Mouse (Mus musculus): ENCODE measurements at regions not wholly inside any gene's neighbourhood (a gene's known extent, or its start where the extent isn't known, plus 50 kb on each side); places are given as distances from the start of the nearest gene placed in this dataset.

- 29% methylated on average over 4 of the region's 4 CpGs for WGBS
- no peak overlapping the region for H3K9ac ChIP-seq (ENCODE audit: low read length)
Measured at GRCm38 (mm10) chr7:137851061-137851460, 413.6 kb downstream of the Glrx3 start.

GRCm38 (mm10) chr7:137859681-137860080 lies 422.3 kb downstream of the Glrx3 start:
- ATAC-seq (ENCODE audit: low FRiP score, low TSS enrichment), result no peak
- no peak overlapping the region for H3K27ac ChIP-seq (replicated peaks)
- no peak for DNase-seq (ENCODE audit: low spot score)
- H3K27me3 ChIP-seq (ENCODE audit: control insufficient read depth, insufficient read depth, low read length), result no peaks in the 10 kb centered on the region
- H3K9me3 ChIP-seq (ENCODE audit: control insufficient read depth, low read length), result no peaks in the 10 kb centered on the region
- WGBS, result 60% methylated on average over 3 of the region's 3 CpGs
- H3K4me3 ChIP-seq (ENCODE audit: low read depth, low read length), result no peak overlapping the region
- no peaks in the 10 kb centered on the region for H3K36me3 ChIP-seq (ENCODE audit: control insufficient read depth, insufficient read depth, low read length)
- no peak for TF ChIP-seq CTCF (IDR thresholded peaks at IDR 0.05; ENCODE audit: low read depth)
- TF ChIP-seq EP300 (optimal IDR thresholded peaks at IDR 0.05), result no peak
- no peak overlapping the region for H3K4me2 ChIP-seq (replicated peaks; ENCODE audit: low read depth)
- no peaks in the 10 kb centered on the region for H3K4me1 ChIP-seq (replicated peaks; ENCODE audit: control insufficient read depth, insufficient read depth)
- no peak overlapping the region for H3K9ac ChIP-seq (ENCODE audit: low read length)

More at GRCm38 (mm10) chr7:137851061-137851460, 413.6 kb downstream of the Glrx3 start:
- no peaks in the 10 kb centered on the region for H3K4me1 ChIP-seq (replicated peaks; ENCODE audit: control insufficient read depth, insufficient read depth)
- no peak overlapping the region for H3K4me3 ChIP-seq (ENCODE audit: low read depth, low read length)
- no peaks in the 10 kb centered on the region for H3K36me3 ChIP-seq (ENCODE audit: control insufficient read depth, insufficient read depth, low read length)
- H3K4me2 ChIP-seq (replicated peaks; ENCODE audit: low read depth), result no peak overlapping the region
- H3K27me3 ChIP-seq (ENCODE audit: control insufficient read depth, insufficient read depth, low read length), result no peaks in the 10 kb centered on the region
- H3K27ac ChIP-seq (replicated peaks), result no peak overlapping the region
- TF ChIP-seq CTCF (IDR thresholded peaks at IDR 0.05; ENCODE audit: low read depth), result no peak
- TF ChIP-seq EP300 (optimal IDR thresholded peaks at IDR 0.05), result no peak
- ATAC-seq (ENCODE audit: low FRiP score, low TSS enrichment), result no peak
- no peaks in the 10 kb centered on the region for H3K9me3 ChIP-seq (ENCODE audit: control insufficient read depth, low read length)
- DNase-seq (ENCODE audit: low spot score), result no peak

- Histone ChIP-seq H3K4me3 (ENCODE audit: low read depth, low read length) (no peak overlapping the region), H3K27me3 (ENCODE audit: control insufficient read depth, insufficient read depth, low read length) (no peaks in the 10 kb centered on the region), H3K9ac (ENCODE audit: low read length) (no peak overlapping the region), H3K4me2 (replicated peaks; ENCODE audit: low read depth) (no peak overlapping the region), H3K9me3 (ENCODE audit: control insufficient read depth, low read length) (no peaks in the 10 kb centered on the region), H3K27ac (replicated peaks) (no peak overlapping the region), H3K4me1 (replicated peaks; ENCODE audit: control insufficient read depth, insufficient read depth) (no peaks in the 10 kb centered on the region), H3K36me3 (ENCODE audit: control insufficient read depth, insufficient read depth, low read length) (no peaks in the 10 kb centered on the region)
- WGBS, result 31% methylated on average over 8 of the region's 8 CpGs
- DNase-seq (ENCODE audit: low spot score) (no peak), ATAC-seq (ENCODE audit: low FRiP score, low TSS enrichment) (no peak)
- TF ChIP-seq CTCF (IDR thresholded peaks at IDR 0.05; ENCODE audit: low read depth), result no peak
- TF ChIP-seq EP300 (optimal IDR thresholded peaks at IDR 0.05), result no peak
Measured at GRCm38 (mm10) chr7:137860520-137860919, 423.1 kb downstream of the Glrx3 start.

GRCm38 (mm10) chr7:137864912-137865311 lies 427.5 kb downstream of the Glrx3 start:
- TF ChIP-seq EP300 (optimal IDR thresholded peaks at IDR 0.05) (no peak), CTCF (IDR thresholded peaks at IDR 0.05; ENCODE audit: low read depth) (no peak)
- 52% methylated on average over 4 of the region's 4 CpGs for WGBS

GRCm38 (mm10) chr7:137865457-137865856 lies 428.0 kb downstream of the Glrx3 start:
- DNase-seq (ENCODE audit: low spot score), result no peak
- no peaks in the 10 kb centered on the region for H3K4me1 ChIP-seq (replicated peaks; ENCODE audit: control insufficient read depth, insufficient read depth)
- H3K4me2 ChIP-seq (replicated peaks; ENCODE audit: low read depth), result no peak overlapping the region
- TF ChIP-seq CTCF (IDR thresholded peaks at IDR 0.05; ENCODE audit: low read depth) (no peak), EP300 (optimal IDR thresholded peaks at IDR 0.05) (no peak)
- no peaks in the 10 kb centered on the region for H3K27me3 ChIP-seq (ENCODE audit: control insufficient read depth, insufficient read depth, low read length)
- no peak overlapping the region for H3K9ac ChIP-seq (ENCODE audit: low read length)
- WGBS, result 62% methylated on average over 7 of the region's 7 CpGs
- no peak overlapping the region for H3K4me3 ChIP-seq (ENCODE audit: low read depth, low read length)
- H3K27ac ChIP-seq (replicated peaks), result no peak overlapping the region
- no peak for ATAC-seq (ENCODE audit: low FRiP score, low TSS enrichment)
- no peaks in the 10 kb centered on the region for H3K9me3 ChIP-seq (ENCODE audit: control insufficient read depth, low read length)
- H3K36me3 ChIP-seq (ENCODE audit: control insufficient read depth, insufficient read depth, low read length), result no peaks in the 10 kb centered on the region

More at GRCm38 (mm10) chr7:137864912-137865311, 427.5 kb downstream of the Glrx3 start:
- Histone ChIP-seq H3K36me3 (ENCODE audit: control insufficient read depth, insufficient read depth, low read length) (no peaks in the 10 kb centered on the region), H3K27me3 (ENCODE audit: control insufficient read depth, insufficient read depth, low read length) (no peaks in the 10 kb centered on the region), H3K9ac (ENCODE audit: low read length) (no peak overlapping the region), H3K27ac (replicated peaks) (no peak overlapping the region), H3K4me1 (replicated peaks; ENCODE audit: control insufficient read depth, insufficient read depth) (no peaks in the 10 kb centered on the region), H3K4me2 (replicated peaks; ENCODE audit: low read depth) (no peak overlapping the region), H3K9me3 (ENCODE audit: control insufficient read depth, low read length) (no peaks in the 10 kb centered on the region), H3K4me3 (ENCODE audit: low read depth, low read length) (no peak overlapping the region)
- DNase-seq (ENCODE audit: low spot score), result no peak
- no peak for ATAC-seq (ENCODE audit: low FRiP score, low TSS enrichment)

- no peaks in the 10 kb centered on the region for H3K9me3 ChIP-seq (ENCODE audit: control insufficient read depth, low read length)
- H3K4me2 ChIP-seq (replicated peaks; ENCODE audit: low read depth), result no peak overlapping the region
- no peak overlapping the region for H3K27ac ChIP-seq (replicated peaks)
- no peaks in the 10 kb centered on the region for H3K36me3 ChIP-seq (ENCODE audit: control insufficient read depth, insufficient read depth, low read length)
- no peak for ATAC-seq (ENCODE audit: low FRiP score, low TSS enrichment)
- 80% methylated on average over 6 of the region's 6 CpGs for WGBS
- no peak for DNase-seq (ENCODE audit: low spot score)
- no peaks in the 10 kb centered on the region for H3K27me3 ChIP-seq (ENCODE audit: control insufficient read depth, insufficient read depth, low read length)
- H3K4me3 ChIP-seq (ENCODE audit: low read depth, low read length), result no peak overlapping the region
- no peak for TF ChIP-seq CTCF (IDR thresholded peaks at IDR 0.05; ENCODE audit: low read depth)
- H3K4me1 ChIP-seq (replicated peaks; ENCODE audit: control insufficient read depth, insufficient read depth), result no peaks in the 10 kb centered on the region
- H3K9ac ChIP-seq (ENCODE audit: low read length), result no peak overlapping the region
Measured at GRCm38 (mm10) chr7:137866880-137867279, 429.5 kb downstream of the Glrx3 start.

Data from stomach, postnatal 0 days (tissue).